Mouse (Mus musculus) heart, adult 18-20 months (tissue): ENCODE data around the gene Rasgef1a. TPM values are rescaled to one million over a fixed set of nuclear protein-coding genes. Genes with fewer than 3 reads are reported as not detected.

Experiments used
- DNase-seq, 2 experiments: peaks; one replicate each; pipeline ENCODE4 v3.0.0; 2021 to 2022; ENCODE audit warnings: mixed read lengths in 1 of 2
- total RNA-seq, 2 experiments: library from RNA; stranded (reverse); gene quantifications; 2 replicates each; pipeline ENCODE4 v1.2.3; 2021

Rasgef1a gene
- total RNA-seq, 2 experiments from 2014 or later: 0.20 to 0.23 TPM

GRCm38 (mm10) chr6:118072176-118072575 lies 60.9 kb downstream of the Rasgef1a start:
- no peak for DNase-seq

- no peak for DNase-seq
Measured at GRCm38 (mm10) chr6:118074151-118074550, 62.9 kb downstream of the Rasgef1a start.

- no peak for DNase-seq
Measured at GRCm38 (mm10) chr6:118076256-118076655, 65.0 kb downstream of the Rasgef1a start.

GRCm38 (mm10) chr6:118076748-118077147 lies 65.5 kb downstream of the Rasgef1a start:
- no peak for DNase-seq

- DNase-seq: no peak
Measured at GRCm38 (mm10) chr6:118077421-118077820, 66.2 kb downstream of the Rasgef1a start.

- DNase-seq: no peak
Measured at GRCm38 (mm10) chr6:118078751-118079150, 67.5 kb downstream of the Rasgef1a start.

GRCm38 (mm10) chr6:118079292-118079691 lies 68.1 kb downstream of the Rasgef1a start:
- no peak for DNase-seq

- DNase-seq: no peak
Measured at GRCm38 (mm10) chr6:118079762-118080465, 68.7 kb downstream of the Rasgef1a start.

GRCm38 (mm10) chr6:118080711-118081110 lies 69.5 kb downstream of the Rasgef1a start:
- no peak for DNase-seq

- no peak for DNase-seq
Measured at GRCm38 (mm10) chr6:118082384-118082783, 71.1 kb downstream of the Rasgef1a start.

- no peak for DNase-seq
Measured at GRCm38 (mm10) chr6:118083608-118084007, 72.4 kb downstream of the Rasgef1a start.

GRCm38 (mm10) chr6:118084596-118084995 lies 73.4 kb downstream of the Rasgef1a start:
- DNase-seq: no peak

- no peak for DNase-seq
Measured at GRCm38 (mm10) chr6:118087955-118088354, 76.7 kb downstream of the Rasgef1a start.

GRCm38 (mm10) chr6:118088750-118089440 lies 77.7 kb downstream of the Rasgef1a start:
- DNase-seq: no peak

GRCm38 (mm10) chr6:118090827-118091226 lies 79.6 kb downstream of the Rasgef1a start:
- DNase-seq: no peak

- DNase-seq: no peak
Measured at GRCm38 (mm10) chr6:118097765-118098365, 86.6 kb downstream of the Rasgef1a start.

GRCm38 (mm10) chr6:118099311-118099802 lies 88.1 kb downstream of the Rasgef1a start:
- peak in 1 of 2 experiments; percentile 30 for DNase-seq

- DNase-seq: no peak
Measured at GRCm38 (mm10) chr6:118111810-118112209, 100.6 kb downstream of the Rasgef1a start.

GRCm38 (mm10) chr6:118122767-118123166 lies 111.5 kb downstream of the Rasgef1a start:
- no peak for DNase-seq

GRCm38 (mm10) chr6:118126577-118126976 lies 115.3 kb downstream of the Rasgef1a start:
- no peak for DNase-seq

GRCm38 (mm10) chr6:118127198-118127597 lies 116.0 kb downstream of the Rasgef1a start:
- no peak for DNase-seq

GRCm38 (mm10) chr6:118127827-118128487 lies 116.7 kb downstream of the Rasgef1a start:
- no peak for DNase-seq

GRCm38 (mm10) chr6:118130022-118130421 lies 118.8 kb downstream of the Rasgef1a start:
- DNase-seq: no peak
